Mouse (Mus musculus): ENCODE data around the gene Zic1. TPM values are rescaled to one million over a fixed set of nuclear protein-coding genes. Genes with fewer than 3 reads are reported as not detected.

The Zic1 gene
- total RNA-seq, 1 experiment from 2014 or later: not detected

DNA sequence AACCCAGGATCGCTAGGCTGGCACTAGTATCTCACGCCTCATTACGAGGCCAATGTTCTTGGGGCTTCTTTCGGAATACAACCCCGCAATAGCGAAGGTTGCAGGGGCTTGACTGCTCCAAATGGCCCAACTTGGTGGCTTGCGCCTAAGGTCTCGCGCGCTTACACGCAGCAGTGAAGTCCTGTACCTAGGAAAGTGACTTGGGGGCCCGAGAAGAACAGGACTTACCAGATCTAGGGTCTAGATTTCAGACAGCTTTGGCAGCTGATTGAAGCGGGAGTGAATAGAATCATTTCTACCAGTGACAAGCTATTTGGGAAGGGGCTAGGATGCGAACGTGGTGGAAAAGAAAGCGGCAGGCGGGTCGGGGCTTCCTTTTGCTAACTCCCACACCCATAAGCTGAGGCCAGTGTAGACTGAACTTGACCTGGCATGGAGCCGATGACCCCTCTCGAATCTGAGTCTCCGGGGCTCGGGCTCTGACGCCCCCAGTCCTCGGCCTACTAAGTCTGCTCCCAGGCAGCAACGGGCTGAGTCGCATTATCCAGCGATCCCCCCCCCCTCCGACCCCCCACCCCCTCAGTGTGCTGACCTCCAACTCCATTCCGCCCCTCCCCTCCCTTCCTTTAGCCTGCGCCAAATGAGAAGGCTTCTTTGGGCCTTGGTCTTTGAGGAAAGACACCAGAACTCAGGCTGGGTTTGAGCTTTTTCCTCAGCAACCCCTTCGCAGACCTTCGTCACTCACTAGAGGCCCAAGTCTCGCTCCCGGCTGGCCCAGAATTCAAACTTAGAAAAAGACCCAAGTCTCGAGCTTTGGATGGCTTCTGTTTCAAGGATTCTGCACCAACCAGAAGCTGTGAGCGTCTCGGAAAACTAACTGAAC lies 11.8 kb downstream of the Zic1 start:
- DNase-seq: no peak

GRCm38 (mm10) chr9:91352786-91353185 lies 12.8 kb downstream of the Zic1 start:
- DNase-seq: no peak

GRCm38 (mm10) chr9:91351961-91352411 lies 13.6 kb downstream of the Zic1 start:
- no peak for DNase-seq

DNA sequence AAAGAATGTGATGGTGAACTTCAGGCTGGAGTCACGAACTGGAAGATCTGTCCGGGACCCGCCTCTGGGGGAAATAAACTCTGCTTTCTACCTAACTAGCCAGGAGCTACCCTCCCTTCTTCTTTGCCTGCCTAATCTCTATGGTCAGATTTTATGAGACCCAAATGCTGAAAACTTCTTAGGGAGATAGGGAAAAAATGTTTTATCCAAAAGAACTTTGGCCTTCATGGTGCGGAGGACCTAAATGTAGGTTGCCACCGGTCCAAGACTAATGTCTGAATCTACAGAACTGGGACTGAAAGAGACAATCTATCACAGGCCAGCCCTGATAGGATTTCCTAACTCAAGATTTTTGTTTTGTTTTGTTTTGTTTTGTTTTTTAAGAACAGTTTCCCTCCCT lies 14.2 kb downstream of the Zic1 start:
- DNase-seq: no peak

DNA sequence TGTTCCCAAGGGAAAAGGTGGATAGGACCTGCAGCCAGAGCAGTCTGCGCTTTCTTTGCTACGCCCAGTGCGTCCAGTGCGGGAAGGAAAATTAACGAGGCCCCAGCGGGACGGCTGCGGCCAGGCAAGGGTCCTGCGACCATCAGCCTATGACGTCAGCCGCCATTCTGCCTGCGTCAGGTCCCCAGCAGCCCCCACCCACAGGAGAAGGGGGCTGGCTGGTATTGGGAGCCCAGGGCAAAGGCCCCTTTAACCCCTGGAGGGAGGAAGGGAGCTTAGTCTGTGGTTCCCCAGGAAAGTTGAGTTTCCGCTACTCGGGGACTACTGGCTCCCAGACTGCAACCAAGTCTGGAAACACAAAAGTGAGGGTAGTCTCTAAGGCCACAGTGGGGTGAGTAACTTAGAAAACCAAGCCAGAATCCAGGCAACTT lies 14.7 kb downstream of the Zic1 start:
- no peak for DNase-seq

GRCm38 (mm10) chr9:91350211-91350791 lies 15.3 kb downstream of the Zic1 start:
- DNase-seq: no peak

DNA sequence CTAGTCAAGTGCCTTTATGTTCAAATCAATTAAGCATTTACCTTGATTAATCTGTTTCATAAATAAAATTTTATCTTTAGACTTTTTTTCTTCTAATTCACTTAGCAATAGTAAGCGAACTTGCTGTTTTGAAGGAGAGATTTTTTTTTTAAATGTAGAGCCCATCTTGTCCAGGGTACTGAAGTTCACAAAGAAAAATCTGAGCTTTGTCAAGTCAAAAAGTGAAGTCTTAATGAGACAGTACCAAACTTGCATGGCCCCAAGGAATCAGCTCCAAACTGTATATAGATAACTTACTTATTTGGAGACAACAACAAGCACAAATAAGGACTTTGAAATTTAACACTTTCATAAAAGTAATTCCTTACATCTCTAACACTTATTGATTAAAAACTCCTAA lies 16.9 kb downstream of the Zic1 start:
- DNase-seq: no peak

DNA sequence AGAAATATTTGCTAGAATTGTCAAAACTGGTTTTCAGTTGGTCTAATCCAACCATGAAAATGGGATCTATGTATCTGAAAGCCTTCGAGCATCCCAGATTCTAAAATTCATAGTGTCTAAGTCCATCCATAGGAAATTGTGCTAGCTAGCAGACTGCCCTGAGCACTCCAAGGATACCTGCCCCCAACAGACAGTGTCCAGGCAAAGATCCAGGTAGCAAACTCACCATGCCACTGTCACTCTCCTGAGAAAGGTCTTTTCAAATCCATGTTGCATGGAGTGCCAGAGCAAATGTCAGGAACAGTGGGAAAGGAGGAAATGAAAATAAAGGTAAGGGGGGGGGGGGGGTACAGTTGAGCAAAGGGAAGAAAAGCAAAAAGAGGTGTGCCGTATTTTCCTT lies 18.0 kb downstream of the Zic1 start:
- DNase-seq: no peak

Other genes starting within 250 kb of the Zic1 start
- not detected in 2 replicates for gene Zic4, start 3.4 kb downstream of the Zic1 start, total RNA-seq (2021)

Data from adrenal gland, postnatal 25 days (tissue).